Mouse (Mus musculus) thymus, adult 2 months (tissue): ENCODE data around the gene Rerg. TPM values are rescaled to one million over a fixed set of nuclear protein-coding genes. Genes with fewer than 3 reads are reported as not detected.

Experiments used
- DNase-seq: peaks from one replicate; pipeline ENCODE4 v3.0.0; 2021
- H3K27ac ChIP-seq: fragments of 200-500 bp; 2 replicates; pipeline ENCODE4 v1.5.1; 2012; ENCODE audit warnings: low read length, control low read depth; ENCODE audit not compliant: control insufficient read depth, insufficient read depth
- H3K27me3 ChIP-seq: fragments of 200-500 bp; 2 replicates; pipeline ENCODE4 v1.6.1; 2012; ENCODE audit warnings: mild to moderate bottlenecking, low read length, moderate library complexity, mixed read lengths; ENCODE audit not compliant: control insufficient read depth, insufficient read depth
- H3K36me3 ChIP-seq: fragments of 200-500 bp; 2 replicates; pipeline ENCODE4 v1.6.1; 2012; ENCODE audit warnings: mild to moderate bottlenecking, low read length, moderate library complexity; ENCODE audit not compliant: control insufficient read depth, insufficient read depth
- H3K4me1 ChIP-seq: fragments of 200-500 bp; replicated peaks from 2 replicates; pipeline ENCODE4 v1.6.1; 2012; ENCODE audit warnings: low read length; ENCODE audit not compliant: control insufficient read depth, insufficient read depth
- H3K4me3 ChIP-seq: fragments of 200-500 bp; 2 replicates; pipeline ENCODE4 v1.5.1; 2012; ENCODE audit warnings: mild to moderate bottlenecking, low read length, control low read depth, moderate library complexity; ENCODE audit not compliant: control insufficient read depth, insufficient read depth
- CTCF ChIP-seq: fragments of 200-500 bp; IDR thresholded peaks from 2 replicates; pipeline ENCODE4 v1.5.1; 2012; ENCODE audit warnings: mild to moderate bottlenecking, control low read depth, low read length, moderate library complexity, borderline replicate concordance; ENCODE audit not compliant: control insufficient read depth, poor library complexity, insufficient read depth; ENCODE audit errors: extremely low read depth
- POLR2A ChIP-seq: fragments of 200-500 bp; IDR thresholded peaks from 2 replicates; pipeline ENCODE4 v1.6.1; 2012; ENCODE audit warnings: mild to moderate bottlenecking, low read length, control low read depth, moderate library complexity; ENCODE audit not compliant: control insufficient read depth, poor library complexity, insufficient read depth; ENCODE audit errors: extremely low read depth
- WGBS: fragments of 180-500 bp; shearing (Covaris S2); methylation state at CpG from one replicate; pipeline ENCODE4 v1.1.7; 2018; 5-methylcytosine and 5-hydroxymethylcytosine counted together
- polyA plus RNA-seq: library from polyadenylated mRNA; depleted of rRNA; stranded (reverse); fragments of >200 nt; gene quantifications from 2 replicates; pipeline ENCODE4 v1.2.3, GENCODE M21; 2012

Rerg gene
- polyA plus RNA-seq, 1 experiment = 0.49 TPM

GRCm38 (mm10) chr6:137146910-137147309 lies 23.4 kb downstream of the Rerg start:
- Histone ChIP-seq H3K36me3 (no peaks in the 10 kb centered on the region), H3K4me3 (no peak overlapping the region), H3K27ac (no peak overlapping the region), H3K4me1 (no peaks in the 10 kb centered on the region), H3K27me3 (no peaks in the 10 kb centered on the region)
- DNase-seq = no peak
- 89% methylated on average over 2 of the region's 2 CpGs for WGBS
- TF ChIP-seq POLR2A = no peak
- TF ChIP-seq CTCF = no peak

- H3K4me3 ChIP-seq = no peak overlapping the region
- no peaks in the 10 kb centered on the region for H3K27me3 ChIP-seq
- TF ChIP-seq POLR2A (no peak), CTCF (no peak)
- H3K36me3 ChIP-seq = no peaks in the 10 kb centered on the region
- no peak for DNase-seq
- no peak overlapping the region for H3K27ac ChIP-seq
- no peaks in the 10 kb centered on the region for H3K4me1 ChIP-seq
- 96% methylated on average over 11 of the region's 11 CpGs for WGBS
Measured at GRCm38 (mm10) chr6:137145611-137146010, 24.7 kb downstream of the Rerg start.

GRCm38 (mm10) chr6:137144958-137145535 lies 25.2 kb downstream of the Rerg start:
- Histone ChIP-seq H3K4me3 (no peak overlapping the region), H3K36me3 (no peaks in the 10 kb centered on the region), H3K4me1 (no peaks in the 10 kb centered on the region), H3K27ac (no peak overlapping the region), H3K27me3 (no peaks in the 10 kb centered on the region)
- no peak for DNase-seq
- 91% methylated on average over 11 of the region's 11 CpGs for WGBS
- TF ChIP-seq CTCF (no peak), POLR2A (no peak)

GRCm38 (mm10) chr6:137144526-137144840 lies 25.8 kb downstream of the Rerg start:
- WGBS = 93% methylated on average over 10 of the region's 10 CpGs
- Histone ChIP-seq H3K36me3 (no peaks in the 10 kb centered on the region), H3K27me3 (no peaks in the 10 kb centered on the region), H3K4me3 (no peak overlapping the region), H3K27ac (no peak overlapping the region), H3K4me1 (no peaks in the 10 kb centered on the region)
- DNase-seq = no peak
- TF ChIP-seq CTCF = no peak
- no peak for TF ChIP-seq POLR2A

GRCm38 (mm10) chr6:137143818-137144525 lies 26.3 kb downstream of the Rerg start:
- no peak overlapping the region for H3K27ac ChIP-seq
- WGBS = 89% methylated on average over 7 of the region's 7 CpGs
- DNase-seq = no peak

GRCm38 (mm10) chr6:137142796-137143195 lies 27.5 kb downstream of the Rerg start:
- H3K36me3 ChIP-seq = no peaks in the 10 kb centered on the region
- H3K27me3 ChIP-seq = no peaks in the 10 kb centered on the region
- no peak overlapping the region for H3K4me3 ChIP-seq
- TF ChIP-seq POLR2A = no peak
- no peak for TF ChIP-seq CTCF
- WGBS = 2% methylated on average over 11 of the region's 11 CpGs
- no peaks in the 10 kb centered on the region for H3K4me1 ChIP-seq
- H3K27ac ChIP-seq = no peak overlapping the region
- DNase-seq = no peak

More at GRCm38 (mm10) chr6:137143818-137144525, 26.3 kb downstream of the Rerg start:
- no peaks in the 10 kb centered on the region for H3K36me3 ChIP-seq
- TF ChIP-seq CTCF (no peak), POLR2A (no peak)
- no peaks in the 10 kb centered on the region for H3K4me1 ChIP-seq
- no peaks in the 10 kb centered on the region for H3K27me3 ChIP-seq
- no peak overlapping the region for H3K4me3 ChIP-seq
